Mouse (Mus musculus) lung, embryonic 15.5 days (tissue): ENCODE measurements around the gene Smoc1. TPM values are rescaled to one million over a fixed set of nuclear protein-coding genes. Genes with fewer than 3 reads are reported as not detected.

ENCODE experiments used
- ATAC-seq: fragments of 200-750 bp; cut with Nextera tagmentation; 2 replicates; pipeline ENCODE4 v1.8.0; 2017; ENCODE audit warnings: moderate number of reproducible peaks, borderline replicate concordance; ENCODE audit not compliant: low FRiP score, low TSS enrichment; ENCODE audit errors: extremely low read depth
- H3K27ac ChIP-seq: fragments of 300-500 bp; sonication (generic); 2 replicates; pipeline ENCODE4 v1.5.1; 2015; ENCODE audit warnings: moderate library complexity, mild to moderate bottlenecking, inconsistent platforms
- H3K27me3 ChIP-seq: fragments of 300-500 bp; sonication (generic); 2 replicates; pipeline ENCODE4 v1.6.1; 2015; ENCODE audit warnings: inconsistent platforms
- H3K36me3 ChIP-seq: fragments of 300-500 bp; sonication (generic); 2 replicates; pipeline ENCODE4 v1.6.1; 2015; ENCODE audit warnings: inconsistent platforms
- H3K4me1 ChIP-seq: fragments of 300-500 bp; sonication (generic); 2 replicates; pipeline ENCODE4 v1.6.1; 2015; ENCODE audit warnings: inconsistent platforms
- H3K4me2 ChIP-seq: fragments of 300-500 bp; sonication (generic); 2 replicates; pipeline ENCODE4 v1.6.1; 2015; ENCODE audit warnings: inconsistent platforms, mild to moderate bottlenecking, moderate library complexity
- H3K4me3 ChIP-seq: fragments of 300-500 bp; sonication (generic); 2 replicates; pipeline ENCODE4 v1.5.1; 2015; ENCODE audit warnings: mild to moderate bottlenecking, inconsistent platforms
- H3K9ac ChIP-seq: fragments of 300-500 bp; sonication (generic); 2 replicates; pipeline ENCODE4 v1.6.1; 2015; ENCODE audit warnings: inconsistent platforms
- H3K9me3 ChIP-seq: fragments of 300-500 bp; sonication (generic); 2 replicates; pipeline ENCODE4 v1.6.1; 2016; ENCODE audit warnings: inconsistent platforms
- WGBS: fragments of 180-500 bp; shearing (Covaris S2); methylation state at CpG from one replicate; pipeline ENCODE4 v1.1.7; 2015; 5-methylcytosine and 5-hydroxymethylcytosine counted together
- polyA plus RNA-seq: library from polyadenylated mRNA; unstranded; fragments of >200 nt; fragmentation: Nextera tagmentation; extraction: Ambion mirVana; gene quantifications from 2 replicates; pipeline ENCODE4 v1.2.1, GENCODE M21; 2015

The Smoc1 gene
- polyA plus RNA-seq: 1.2 and 1.3 TPM in 2 replicates

GRCm38 (mm10) chr12:81026277-81026994 lies at the start of gene Smoc1:
Gene Smoc1, plus strand, starts transcription at chr12:81026808.
- Histone ChIP-seq H3K9ac (peak within 1 kb of the TSS; percentile 27; the same call in 1 of the 2 replicates), H3K4me3 (peak within 1 kb of the TSS; percentile 45), H3K9me3 (no peaks in the 10 kb centered on the region), H3K36me3 (no peaks in the 10 kb centered on the region), H3K27ac (no peak within 1 kb of the TSS), H3K4me2 (peak within 1 kb of the TSS; percentile 92), H3K4me1 (peaks cover 8% of the 10 kb centered on the region), H3K27me3 (peaks cover 61% of the 10 kb centered on the region)
- 4% methylated on average over 39 of the region's 42 CpGs for WGBS
- peak; percentile 67; the same call in 1 of the 2 replicates for ATAC-seq

- H3K4me2 ChIP-seq: no peak overlapping the region
- ATAC-seq: no peak
- no peaks in the 10 kb centered on the region for H3K36me3 ChIP-seq
- no peak overlapping the region for H3K9ac ChIP-seq
- no peak overlapping the region for H3K4me3 ChIP-seq
- WGBS: 1% methylated on average over 7 of the region's 7 CpGs
- H3K27ac ChIP-seq: no peak overlapping the region
- no peaks in the 10 kb centered on the region for H3K27me3 ChIP-seq
- H3K9me3 ChIP-seq: no peaks in the 10 kb centered on the region
- no peaks in the 10 kb centered on the region for H3K4me1 ChIP-seq
Observed at GRCm38 (mm10) chr12:80982326-80982725, 44.3 kb upstream of the Smoc1 start.

- no peaks in the 10 kb centered on the region for H3K36me3 ChIP-seq
- H3K4me2 ChIP-seq: no peak overlapping the region
- WGBS: 68% methylated on average over 9 of the region's 9 CpGs
- H3K27me3 ChIP-seq: no peaks in the 10 kb centered on the region
- H3K9ac ChIP-seq: no peak overlapping the region
- no peak overlapping the region for H3K4me3 ChIP-seq
- ATAC-seq: no peak
- H3K9me3 ChIP-seq: no peaks in the 10 kb centered on the region
- no peaks in the 10 kb centered on the region for H3K4me1 ChIP-seq
- no peak overlapping the region for H3K27ac ChIP-seq
Observed at GRCm38 (mm10) chr12:80983695-80984094, 42.9 kb upstream of the Smoc1 start.

DNA sequence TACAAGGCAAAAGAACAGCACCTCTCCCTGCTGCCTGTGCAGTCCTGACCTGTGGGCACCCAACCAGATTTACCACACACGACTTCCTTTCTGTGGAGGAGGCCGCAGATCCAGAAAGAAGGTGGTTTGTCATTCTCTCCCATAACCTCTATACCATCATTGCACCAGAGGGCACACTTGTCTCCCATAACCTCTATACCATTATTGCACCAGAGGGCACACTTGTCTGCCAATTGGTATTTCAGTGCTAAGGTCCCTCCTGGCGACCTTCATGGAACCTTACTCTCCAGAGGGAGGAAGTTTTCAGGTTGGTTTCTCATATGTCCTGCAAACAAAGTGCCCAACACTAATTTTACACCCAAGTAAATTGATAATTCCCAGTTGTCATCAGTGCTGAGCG lies 40.0 kb upstream of the Smoc1 start:
- no peaks in the 10 kb centered on the region for H3K4me1 ChIP-seq
- no peak overlapping the region for H3K4me2 ChIP-seq
- no peaks in the 10 kb centered on the region for H3K9me3 ChIP-seq
- no peak overlapping the region for H3K27ac ChIP-seq
- no peaks in the 10 kb centered on the region for H3K36me3 ChIP-seq
- ATAC-seq: no peak
- no peak overlapping the region for H3K9ac ChIP-seq
- no peaks in the 10 kb centered on the region for H3K27me3 ChIP-seq
- 75% methylated on average over 4 of the region's 4 CpGs for WGBS
- H3K4me3 ChIP-seq: no peak overlapping the region

DNA sequence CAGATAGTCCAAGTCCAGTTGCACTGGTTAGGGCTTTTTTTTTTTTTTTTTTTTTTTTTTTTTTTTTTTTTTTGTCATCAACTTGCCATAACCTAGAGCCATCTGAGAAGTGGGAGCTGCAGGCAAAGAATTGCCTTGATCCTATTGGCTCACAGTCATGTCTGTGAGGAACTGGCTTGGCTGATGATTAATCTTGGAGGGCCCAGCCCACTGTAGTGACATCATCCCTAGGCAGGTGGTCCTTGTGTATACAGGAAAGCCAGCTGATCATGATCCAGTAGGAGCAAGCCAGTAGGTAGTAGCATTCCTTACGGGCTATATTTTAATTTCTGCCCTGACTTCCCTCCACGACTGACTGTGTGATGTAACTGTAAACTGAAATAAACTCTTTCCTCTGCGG lies 38.3 kb upstream of the Smoc1 start:
- no peaks in the 10 kb centered on the region for H3K27me3 ChIP-seq
- WGBS: 75% methylated on average over 3 of the region's 3 CpGs
- no peak overlapping the region for H3K4me2 ChIP-seq
- no peaks in the 10 kb centered on the region for H3K4me1 ChIP-seq
- no peak overlapping the region for H3K27ac ChIP-seq
- no peaks in the 10 kb centered on the region for H3K9me3 ChIP-seq
- H3K36me3 ChIP-seq: no peaks in the 10 kb centered on the region
- H3K4me3 ChIP-seq: no peak overlapping the region
- no peak overlapping the region for H3K9ac ChIP-seq
- ATAC-seq: no peak

- no peak overlapping the region for H3K4me2 ChIP-seq
- 83% methylated on average over 13 of the region's 13 CpGs for WGBS
- H3K27ac ChIP-seq: no peak overlapping the region
- H3K9ac ChIP-seq: no peak overlapping the region
- no peak for ATAC-seq
- H3K27me3 ChIP-seq: no peaks in the 10 kb centered on the region
- no peaks in the 10 kb centered on the region for H3K9me3 ChIP-seq
- H3K36me3 ChIP-seq: no peaks in the 10 kb centered on the region
- no peaks in the 10 kb centered on the region for H3K4me1 ChIP-seq
- H3K4me3 ChIP-seq: no peak overlapping the region
Observed at GRCm38 (mm10) chr12:80990901-80991445, 35.6 kb upstream of the Smoc1 start.

GRCm38 (mm10) chr12:80991806-80992205 lies 34.8 kb upstream of the Smoc1 start:
- ATAC-seq: no peak
- Histone ChIP-seq H3K9ac (no peak overlapping the region), H3K4me3 (no peak overlapping the region), H3K4me1 (no peaks in the 10 kb centered on the region), H3K36me3 (no peaks in the 10 kb centered on the region), H3K4me2 (no peak overlapping the region), H3K27ac (no peak overlapping the region), H3K9me3 (no peaks in the 10 kb centered on the region), H3K27me3 (no peaks in the 10 kb centered on the region)
- WGBS: 81% methylated on average over 10 of the region's 10 CpGs

DNA sequence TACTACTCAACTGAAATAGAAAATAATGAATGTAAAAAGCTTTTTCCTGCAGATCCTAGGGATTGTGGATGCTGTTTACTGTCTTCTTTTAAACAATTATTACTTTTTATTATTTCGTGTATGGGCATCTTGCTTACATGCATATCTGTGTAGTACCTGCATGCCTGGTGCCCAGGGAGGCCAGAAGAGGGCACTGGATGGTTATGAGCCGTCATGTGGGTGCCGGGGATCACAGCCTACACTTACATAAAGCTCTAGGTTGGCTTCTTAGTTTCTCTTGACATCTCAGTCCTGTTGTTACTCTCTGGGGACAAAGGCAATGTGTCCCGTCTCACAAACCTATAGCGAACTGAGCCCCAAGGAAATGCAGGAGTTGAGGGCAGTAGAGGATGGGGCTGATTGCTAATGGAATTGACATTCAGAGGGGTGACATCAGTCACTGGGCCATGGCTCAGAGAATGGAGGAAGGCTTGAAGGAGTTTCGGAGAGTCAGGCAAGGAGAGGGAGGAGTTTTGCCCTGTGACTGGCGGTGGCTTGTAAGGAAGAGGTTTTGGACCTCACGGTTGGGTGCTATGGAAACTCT lies 34.0 kb upstream of the Smoc1 start:
- Histone ChIP-seq H3K36me3 (no peaks in the 10 kb centered on the region), H3K4me2 (no peak overlapping the region), H3K27me3 (no peaks in the 10 kb centered on the region), H3K4me1 (no peaks in the 10 kb centered on the region), H3K27ac (no peak overlapping the region), H3K9me3 (no peaks in the 10 kb centered on the region), H3K4me3 (no peak overlapping the region), H3K9ac (no peak overlapping the region)
- no peak for ATAC-seq
- WGBS: 76% methylated on average over 8 of the region's 8 CpGs

DNA sequence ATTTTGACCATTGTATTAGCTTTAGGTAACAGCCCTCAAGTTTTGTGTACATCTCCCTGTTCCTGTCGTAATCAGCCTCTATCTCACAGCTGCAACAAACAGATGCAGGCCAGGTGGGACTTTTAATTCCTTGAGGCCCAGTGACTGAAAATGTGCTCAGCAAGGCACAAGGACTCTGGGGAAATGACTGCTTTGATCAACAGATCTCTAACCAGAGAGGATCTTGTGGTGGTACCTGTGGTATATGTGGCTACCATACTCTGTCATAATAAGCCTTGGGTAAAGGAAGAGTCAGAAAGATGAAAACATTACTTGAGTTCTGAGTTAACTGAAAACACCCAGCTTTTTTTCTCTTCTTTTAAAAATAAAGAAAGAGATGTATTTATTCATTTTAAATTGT lies 32.8 kb upstream of the Smoc1 start:
- Histone ChIP-seq H3K9ac (no peak overlapping the region), H3K4me3 (no peak overlapping the region), H3K9me3 (no peaks in the 10 kb centered on the region), H3K36me3 (no peaks in the 10 kb centered on the region), H3K4me1 (0 out of 2 replicates have a peak, but pooled peaks cover under 1% of the 10 kb centered on the region), H3K27ac (no peak overlapping the region), H3K27me3 (peaks cover 6% of the 10 kb centered on the region), H3K4me2 (no peak overlapping the region)
- ATAC-seq: no peak
- WGBS: 84% methylated on average over 1 of the region's 1 CpGs

GRCm38 (mm10) chr12:80995326-80995725 lies 31.3 kb upstream of the Smoc1 start:
- 83% methylated on average over 4 of the region's 4 CpGs for WGBS

DNA sequence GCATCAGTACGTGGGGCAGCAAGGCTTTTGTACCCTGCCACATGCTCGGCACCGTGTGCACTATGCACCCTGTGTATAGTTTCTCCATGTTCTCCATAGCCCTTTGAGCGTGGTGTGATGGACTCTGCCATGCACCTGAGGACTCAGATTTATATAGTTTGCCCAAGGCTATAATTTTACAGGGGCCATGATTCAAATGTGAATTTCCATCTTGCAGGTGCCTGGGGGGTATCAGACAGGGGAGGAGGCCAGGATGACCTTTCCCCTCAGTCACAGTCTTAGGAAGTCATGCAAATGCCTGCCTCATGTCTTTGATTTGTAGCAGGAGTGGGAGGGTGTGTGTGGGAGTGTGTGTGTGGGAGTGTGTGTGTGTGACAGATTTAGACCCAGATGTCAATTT lies 29.0 kb upstream of the Smoc1 start:
- no peak overlapping the region for H3K4me2 ChIP-seq
- peaks cover 15% of the 10 kb centered on the region for H3K27me3 ChIP-seq
- H3K4me3 ChIP-seq: no peak overlapping the region
- no peak for ATAC-seq
- 0 out of 2 replicates have a peak, but pooled peaks cover 3% of the 10 kb centered on the region for H3K4me1 ChIP-seq
- H3K9ac ChIP-seq: no peak overlapping the region
- H3K36me3 ChIP-seq: no peaks in the 10 kb centered on the region
- H3K9me3 ChIP-seq: no peaks in the 10 kb centered on the region
- WGBS: 73% methylated on average over 4 of the region's 4 CpGs
- no peak overlapping the region for H3K27ac ChIP-seq

More at GRCm38 (mm10) chr12:80995326-80995725, 31.3 kb upstream of the Smoc1 start:
- no peak for ATAC-seq
- Histone ChIP-seq H3K36me3 (no peaks in the 10 kb centered on the region), H3K4me1 (0 out of 2 replicates have a peak, but pooled peaks cover 3% of the 10 kb centered on the region), H3K9ac (no peak overlapping the region), H3K4me3 (no peak overlapping the region), H3K27ac (no peak overlapping the region), H3K4me2 (no peak overlapping the region), H3K9me3 (no peaks in the 10 kb centered on the region), H3K27me3 (peaks cover 15% of the 10 kb centered on the region)
